Mouse (Mus musculus) cerebellum, adult 2 months (tissue): ENCODE measurements at regions not wholly inside any gene's neighbourhood (a gene's known extent, or its start where the extent isn't known, plus 50 kb on each side); places are given as distances from the start of the nearest gene placed in this dataset.

Source experiments
- DNase-seq, 2 experiments: peaks; one replicate each; pipeline ENCODE4 v3.0.0; 2021
- H3K27ac ChIP-seq: fragments of 200-500 bp; 2 replicates; pipeline ENCODE4 v1.5.1; 2012; ENCODE audit warnings: low read length, control low read depth, inconsistent platforms; ENCODE audit not compliant: insufficient read depth
- H3K27me3 ChIP-seq: fragments of 200-500 bp; 2 replicates; pipeline ENCODE4 v1.6.1; 2012; ENCODE audit warnings: inconsistent platforms, mild to moderate bottlenecking, low read length, moderate library complexity; ENCODE audit not compliant: control insufficient read depth, insufficient read depth
- H3K4me1 ChIP-seq: fragments of 200-500 bp; 2 replicates; pipeline ENCODE4 v1.6.1; 2011; ENCODE audit warnings: low read length; ENCODE audit not compliant: control insufficient read depth, insufficient read depth
- H3K4me3 ChIP-seq: fragments of 200-500 bp; replicated peaks from 2 replicates; pipeline ENCODE3; 2011; ENCODE audit warnings: mild to moderate bottlenecking, low read depth, low read length, control low read depth; ENCODE audit not compliant: insufficient read depth
- CTCF ChIP-seq: fragments of 200-500 bp; IDR thresholded peaks from 2 replicates; pipeline ENCODE4 v1.5.1; 2011; ENCODE audit warnings: low read depth, mild to moderate bottlenecking, control low read depth, low read length, moderate library complexity, borderline replicate concordance; ENCODE audit not compliant: insufficient read depth
- POLR2A ChIP-seq: fragments of 200-500 bp; IDR thresholded peaks from 2 replicates; pipeline ENCODE4 v1.6.1; 2011; ENCODE audit warnings: low read length, control low read depth, borderline replicate concordance; ENCODE audit not compliant: insufficient read depth
- WGBS: fragments of 180-500 bp; shearing (Covaris S2); methylation state at CpG from one replicate; pipeline ENCODE4 v1.1.7; 2018; 5-methylcytosine and 5-hydroxymethylcytosine counted together

- Histone ChIP-seq H3K4me1 (no peaks in the 10 kb centered on the region), H3K27ac (no peak overlapping the region), H3K27me3 (no peaks in the 10 kb centered on the region), H3K4me3 (no peak overlapping the region)
- TF ChIP-seq POLR2A (no peak), CTCF (no peak)
- 29% methylated on average over 5 of the region's 5 CpGs for WGBS
- peak in 1 of 2 experiments; percentile 9 for DNase-seq
Observed at GRCm38 (mm10) chr3:9200156-9200555, 409.7 kb downstream of the Zfp704 start.

GRCm38 (mm10) chr3:9198652-9199332, 411.1 kb downstream of the Zfp704 start:
- TF ChIP-seq CTCF (no peak), POLR2A (no peak)
- 87% methylated on average over 9 of the region's 9 CpGs for WGBS

GRCm38 (mm10) chr3:9195781-9196180, 414.1 kb downstream of the Zfp704 start:
- Histone ChIP-seq H3K4me1 (no peaks in the 10 kb centered on the region), H3K4me3 (no peak overlapping the region), H3K27me3 (no peaks in the 10 kb centered on the region), H3K27ac (no peak overlapping the region)
- DNase-seq, result no peak
- TF ChIP-seq POLR2A (no peak), CTCF (no peak)
- WGBS, result 85% methylated on average over 8 of the region's 8 CpGs

More at GRCm38 (mm10) chr3:9198652-9199332, 411.1 kb downstream of the Zfp704 start:
- Histone ChIP-seq H3K27ac (no peak overlapping the region), H3K27me3 (no peaks in the 10 kb centered on the region), H3K4me1 (no peaks in the 10 kb centered on the region), H3K4me3 (no peak overlapping the region)
- DNase-seq, result no peak

GRCm38 (mm10) chr3:9189366-9190287, 420.3 kb downstream of the Zfp704 start:
- DNase-seq, result peak in 1 of 2 experiments; percentile 6
- TF ChIP-seq POLR2A (no peak), CTCF (no peak)
- WGBS, result 30% methylated on average over 15 of the region's 15 CpGs
- no peaks in the 10 kb centered on the region for H3K27me3 ChIP-seq
- H3K27ac ChIP-seq, result no peak overlapping the region
- 0 out of 2 replicates have a peak, but pooled peaks cover 6% of the 10 kb centered on the region for H3K4me1 ChIP-seq
- no peak overlapping the region for H3K4me3 ChIP-seq

- DNase-seq, result no peak
- WGBS, result 94% methylated on average over 6 of the region's 6 CpGs
- no peak for TF ChIP-seq CTCF
- no peak for TF ChIP-seq POLR2A
- Histone ChIP-seq H3K27me3 (no peaks in the 10 kb centered on the region), H3K4me3 (no peak overlapping the region), H3K27ac (no peak overlapping the region), H3K4me1 (0 out of 2 replicates have a peak, but pooled peaks cover 6% of the 10 kb centered on the region)
Observed at GRCm38 (mm10) chr3:9186364-9187120, 423.3 kb downstream of the Zfp704 start.

- no peaks in the 10 kb centered on the region for H3K4me1 ChIP-seq
- no peaks in the 10 kb centered on the region for H3K27me3 ChIP-seq
- no peak overlapping the region for H3K27ac ChIP-seq
- DNase-seq, result no peak
- 88% methylated on average over 11 of the region's 11 CpGs for WGBS
- TF ChIP-seq CTCF, result no peak
- no peak for TF ChIP-seq POLR2A
- no peak overlapping the region for H3K4me3 ChIP-seq
Observed at GRCm38 (mm10) chr3:9181576-9181975, 428.3 kb downstream of the Zfp704 start.

GRCm38 (mm10) chr3:9179641-9180040, 430.2 kb downstream of the Zfp704 start:
- no peak for DNase-seq
- WGBS, result 93% methylated on average over 6 of the region's 6 CpGs
- no peak overlapping the region for H3K27ac ChIP-seq
- H3K27me3 ChIP-seq, result no peaks in the 10 kb centered on the region
- H3K4me3 ChIP-seq, result no peak overlapping the region
- TF ChIP-seq POLR2A (no peak), CTCF (no peak)
- no peaks in the 10 kb centered on the region for H3K4me1 ChIP-seq
